Mouse (Mus musculus) cerebellum, adult 9-10 months (tissue): ENCODE results near the gene Rem1.
"Not testable (repeated sequence)": the region's sequence is repeated elsewhere in the genome, so short reads cannot be mapped to it uniquely, and the experiment has no call there.

Experiments
- DNase-seq: peaks from one replicate; pipeline ENCODE4 v3.0.0; 2022

Gene Rem1

DNA sequence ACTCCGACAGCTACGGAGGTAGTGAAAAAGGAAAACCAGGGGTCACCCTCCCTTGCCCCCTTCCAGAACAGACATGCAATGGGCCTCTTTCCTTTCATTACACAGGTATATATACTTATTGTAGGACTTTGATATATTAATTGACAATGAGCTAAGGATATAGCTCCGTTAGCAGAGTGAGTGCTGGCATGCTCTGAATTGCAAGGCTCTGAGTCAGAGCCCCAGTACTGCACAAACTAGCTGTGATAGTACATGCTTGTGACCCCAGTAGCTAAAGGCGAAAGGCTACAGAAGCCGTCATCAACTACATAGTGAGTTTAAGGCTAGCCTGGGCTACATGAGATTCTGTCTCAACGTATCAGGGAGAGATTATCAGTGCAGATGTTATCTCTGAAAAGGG lies 3.2 kb downstream of the Rem1 start:
- no peak for DNase-seq

DNA sequence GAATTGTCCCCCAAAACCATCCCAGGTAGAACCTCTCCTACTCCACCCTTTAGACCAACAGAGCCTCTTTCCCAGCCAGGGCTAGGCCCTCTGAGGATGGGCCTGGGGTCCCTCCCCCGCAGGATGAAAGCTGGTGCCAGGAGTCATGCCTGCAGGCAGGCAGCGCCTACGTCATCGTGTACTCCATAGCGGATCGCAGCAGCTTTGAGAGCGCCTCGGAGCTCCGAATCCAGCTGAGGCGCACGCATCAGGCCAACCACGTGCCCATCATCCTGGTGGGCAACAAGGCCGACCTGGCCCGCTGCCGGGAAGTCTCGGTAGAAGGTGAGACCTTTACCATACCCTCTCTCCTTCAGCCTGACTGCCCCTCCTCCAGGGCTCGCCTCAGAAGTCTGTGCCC lies 6.6 kb downstream of the Rem1 start:
- DNase-seq: no peak

DNA sequence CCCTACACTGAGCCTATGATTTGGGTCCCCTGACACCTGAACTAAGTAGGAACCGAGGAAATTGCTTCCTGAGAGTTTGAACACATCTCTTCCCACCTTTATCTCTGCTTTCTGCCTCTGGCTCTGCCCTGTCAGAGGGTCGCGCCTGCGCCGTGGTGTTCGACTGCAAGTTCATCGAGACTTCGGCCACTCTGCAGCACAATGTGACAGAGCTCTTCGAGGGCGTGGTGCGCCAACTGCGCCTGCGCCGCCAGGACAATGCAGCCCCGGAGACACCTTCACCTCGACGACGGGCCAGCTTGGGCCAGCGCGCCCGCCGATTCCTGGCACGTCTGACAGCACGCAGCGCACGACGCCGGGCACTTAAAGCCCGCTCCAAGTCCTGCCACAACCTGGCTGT lies 7.6 kb downstream of the Rem1 start:
- no peak for DNase-seq

DNA sequence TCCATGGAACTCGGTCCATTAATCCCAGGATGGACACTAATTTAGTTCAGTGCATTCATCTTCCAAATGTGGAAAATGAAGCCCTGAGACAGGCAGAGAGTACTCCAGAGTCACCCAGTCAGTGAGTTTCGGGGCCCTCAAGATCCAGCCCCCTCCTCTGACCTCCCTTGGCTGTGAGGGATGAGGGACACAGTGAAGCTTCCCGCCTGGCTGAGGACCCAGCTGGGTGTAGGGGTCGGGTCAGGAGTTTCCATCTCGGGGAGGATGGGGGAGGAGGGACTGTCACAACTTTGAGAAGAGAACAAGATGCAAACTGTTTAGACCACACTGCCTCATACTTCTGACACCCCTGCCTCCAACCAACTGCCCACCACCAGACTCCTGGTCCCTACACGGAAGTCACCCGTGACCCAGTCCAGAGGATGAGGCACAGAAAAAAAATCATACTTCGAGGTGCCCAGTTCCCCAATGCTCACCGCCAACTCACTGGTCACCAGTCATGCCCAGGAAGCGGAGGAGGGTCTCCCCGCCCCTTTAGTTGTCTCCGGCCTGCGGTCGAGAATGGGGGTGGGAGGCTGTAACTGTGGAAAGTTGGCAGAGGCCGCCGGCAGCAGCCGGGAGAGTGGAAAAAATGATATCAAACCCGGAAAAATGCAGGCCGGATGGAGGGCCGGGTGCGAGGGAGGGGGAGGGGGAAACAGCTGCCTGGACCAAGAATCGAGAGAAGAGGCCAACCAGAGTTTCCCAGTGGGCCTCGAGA lies 9.7 kb downstream of the Rem1 start:
- DNase-seq: no peak

DNA sequence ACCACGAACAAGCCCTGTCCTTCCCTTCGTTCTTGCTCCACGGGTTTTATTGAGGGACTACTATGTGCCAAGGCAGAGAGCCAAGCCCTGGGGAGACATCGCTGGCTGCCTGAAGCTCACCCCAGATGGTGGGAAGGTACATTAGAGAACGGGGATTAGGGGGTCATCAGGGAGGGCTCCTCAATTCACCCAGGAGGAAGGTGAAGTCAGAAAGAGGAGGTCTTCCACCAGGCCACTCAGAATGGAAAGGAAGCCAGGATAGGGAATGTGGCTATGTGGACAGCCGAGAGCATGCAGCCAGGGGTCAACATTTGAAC lies 10.2 kb downstream of the Rem1 start:
- no peak for DNase-seq

DNA sequence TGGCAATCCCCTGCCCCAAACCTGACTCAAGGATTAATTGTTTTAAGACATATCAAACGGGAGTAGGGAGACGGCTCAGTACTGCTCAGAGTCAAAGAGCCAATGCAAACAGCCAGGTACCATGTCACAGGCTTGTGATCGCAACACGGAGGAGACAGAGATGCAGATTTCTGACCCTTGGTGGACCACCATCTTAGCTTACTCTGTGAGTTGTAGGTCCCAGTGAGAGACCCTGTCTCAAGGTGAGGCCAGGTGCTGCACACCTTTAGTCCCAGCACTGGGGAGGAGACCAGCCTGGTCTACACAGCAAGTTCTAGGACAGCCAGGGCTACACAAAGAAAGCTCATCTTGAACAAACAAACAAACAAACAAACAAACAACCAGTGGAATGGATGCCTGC lies 10.6 kb downstream of the Rem1 start:
- DNase-seq: no peak

DNA sequence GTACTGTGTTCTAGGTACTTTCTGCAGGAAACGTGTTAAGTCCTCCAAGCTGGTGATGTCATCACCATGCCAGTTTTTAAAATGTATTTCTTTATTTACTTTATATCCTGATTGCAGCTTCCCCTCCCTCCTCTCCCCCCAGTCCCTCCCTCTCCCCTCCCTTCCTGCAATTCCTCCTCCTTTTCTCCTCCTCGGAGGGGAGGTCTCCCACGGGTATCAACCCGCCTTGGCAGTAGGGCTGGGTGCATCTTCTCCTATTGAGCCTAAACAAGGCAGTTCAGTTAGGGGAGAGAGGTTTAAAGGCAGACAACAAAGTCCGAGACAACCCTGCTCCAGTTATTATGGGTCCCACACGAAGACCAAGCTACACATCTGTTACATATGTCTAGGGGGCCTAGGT lies 12.1 kb downstream of the Rem1 start:
- no peak for DNase-seq

DNA sequence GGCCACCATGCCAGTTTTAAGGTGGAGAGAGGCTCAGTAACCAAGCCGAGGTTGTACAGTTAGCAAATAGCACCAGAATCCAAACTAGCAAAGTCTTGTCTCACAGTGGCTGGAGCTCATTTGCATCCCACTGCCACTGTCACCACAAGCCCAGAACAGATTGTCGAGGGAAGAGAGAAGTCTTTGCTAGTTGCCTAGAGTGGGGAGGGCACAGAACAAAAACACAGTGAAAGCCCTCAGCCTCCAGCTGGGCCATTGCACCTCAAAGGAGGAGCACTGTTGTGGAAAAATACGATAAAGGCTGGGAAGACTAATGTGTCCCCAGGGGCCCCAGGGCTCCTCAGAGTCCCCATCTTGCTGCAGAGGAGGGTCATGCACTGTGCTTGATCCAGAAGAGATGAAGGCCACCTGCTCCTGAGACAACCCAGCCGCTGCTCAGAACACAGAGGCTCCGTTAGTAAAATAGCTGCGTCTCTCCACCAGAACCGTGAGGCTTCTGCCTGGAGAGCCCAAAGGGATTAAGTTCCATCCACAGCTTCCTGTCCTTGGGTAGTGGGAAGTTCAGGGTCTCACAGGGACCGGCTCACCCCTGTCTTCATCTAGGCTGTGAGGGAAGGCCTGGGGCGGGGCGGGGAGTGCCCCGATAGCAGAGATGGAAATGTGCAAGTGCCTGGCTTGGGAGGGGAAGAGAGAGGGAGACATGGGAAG lies 12.8 kb downstream of the Rem1 start:
- DNase-seq: no peak

DNA sequence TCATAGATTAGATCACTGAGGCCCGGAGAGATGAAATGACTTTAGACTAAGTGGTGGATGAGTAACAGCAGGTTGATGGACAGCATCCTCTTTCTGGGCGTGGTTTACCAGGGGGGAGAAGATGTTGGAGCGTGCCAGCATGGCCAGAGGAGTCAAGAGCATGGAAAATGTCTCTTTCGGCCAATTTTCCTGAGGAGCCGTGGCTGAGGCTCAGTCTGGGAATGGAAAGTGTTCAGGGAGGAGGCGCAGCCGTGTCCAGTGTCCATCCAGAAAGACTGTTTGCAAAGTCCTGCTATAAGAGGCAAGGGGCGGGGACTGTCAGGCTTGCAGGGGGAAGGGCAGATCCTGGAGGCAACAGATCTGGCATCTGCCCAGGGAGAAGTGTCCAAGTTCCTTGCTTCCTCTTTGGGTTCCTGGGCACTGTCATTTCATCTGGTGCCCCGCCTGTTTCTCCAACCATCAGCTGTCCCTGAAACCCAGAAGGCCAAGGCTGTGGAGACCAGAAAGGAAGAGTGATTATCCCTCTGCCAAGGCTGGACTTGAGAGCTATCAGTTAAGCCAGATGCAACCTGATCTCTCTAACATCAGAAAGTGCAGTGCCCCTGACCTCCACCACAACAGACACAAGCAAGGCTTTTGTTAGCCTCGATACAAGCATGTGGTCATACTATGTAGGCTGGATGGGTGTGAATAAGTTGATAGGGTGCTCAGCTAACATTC lies 26.3 kb downstream of the Rem1 start:
- DNase-seq: no peak

DNA sequence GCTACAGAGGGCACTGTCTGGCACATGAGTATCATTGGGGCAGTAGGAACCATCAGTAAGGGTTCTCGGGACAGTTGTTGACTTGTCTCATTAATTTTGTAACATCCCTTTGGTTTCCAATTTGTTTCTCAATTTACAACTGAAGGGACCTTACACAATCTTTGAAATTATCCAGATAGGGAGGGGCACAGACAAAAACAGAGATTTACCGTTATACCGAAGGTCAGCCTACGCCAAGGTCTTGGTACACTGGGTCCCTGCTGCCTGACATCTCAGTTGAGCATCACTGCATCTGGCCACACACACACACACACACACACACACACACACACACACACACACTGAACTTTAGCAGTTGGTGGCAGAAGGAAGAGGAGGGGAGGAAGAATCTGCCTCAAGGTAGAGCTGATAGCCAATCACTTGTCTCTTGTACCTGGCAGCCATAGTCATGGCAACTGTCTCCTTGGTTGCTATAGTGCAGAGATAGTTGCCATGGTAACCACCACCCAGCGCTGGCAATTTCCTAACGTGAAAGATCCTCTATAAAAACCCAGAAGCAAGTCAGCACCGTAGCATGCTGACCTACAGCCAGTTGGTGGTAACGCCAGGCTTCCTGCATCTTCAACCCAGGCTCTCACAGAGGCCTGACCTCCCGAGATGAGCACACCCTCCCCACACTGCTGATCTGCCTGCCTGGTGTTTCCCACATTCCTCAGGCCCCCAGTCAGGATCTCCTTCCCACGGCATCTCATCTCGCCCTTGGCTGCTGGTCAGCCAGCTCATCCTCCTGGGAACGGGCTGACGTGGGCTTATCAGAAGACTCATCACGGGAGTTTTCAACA lies 27.3 kb downstream of the Rem1 start:
- peak; percentile 4 for DNase-seq

DNA sequence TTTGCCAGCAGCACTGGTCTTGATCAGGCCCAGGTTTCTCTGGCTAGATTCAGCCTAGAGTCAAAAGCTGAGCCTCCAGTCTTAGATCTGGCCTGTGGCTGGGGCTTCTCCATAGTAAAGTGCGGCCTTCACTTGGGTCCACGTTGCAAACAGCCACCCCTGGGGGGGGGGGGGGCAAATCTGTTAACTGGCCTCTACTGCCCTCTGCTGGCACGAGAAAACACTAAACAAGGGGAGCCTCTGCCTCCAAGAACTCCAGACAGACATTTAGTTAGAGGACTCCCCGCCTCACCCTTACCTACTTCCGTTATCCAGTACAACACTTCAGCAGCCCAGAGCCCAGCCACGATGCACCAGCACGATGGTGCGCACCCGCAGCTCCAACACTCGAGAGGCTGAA lies 30.6 kb downstream of the Rem1 start:
- no peak for DNase-seq

DNA sequence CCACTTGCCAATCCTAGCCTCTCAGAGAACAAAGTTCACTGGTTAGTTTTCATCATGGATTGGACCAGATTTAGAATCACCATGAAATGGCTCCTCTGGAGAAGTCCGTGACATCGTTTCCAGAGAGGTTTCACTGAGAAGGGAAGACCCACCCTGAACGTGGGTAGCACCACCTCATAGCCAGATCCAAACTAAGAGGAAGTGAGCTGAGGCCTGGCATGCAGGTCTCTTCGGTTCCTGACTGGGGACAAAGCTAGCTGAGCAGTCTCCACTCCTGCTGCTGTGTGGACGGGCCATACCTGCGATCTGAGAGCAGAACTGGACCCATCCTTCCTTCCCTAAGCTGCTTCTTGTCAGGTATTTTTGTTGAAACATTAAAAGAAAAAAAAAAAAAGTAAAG lies 34.4 kb downstream of the Rem1 start:
- DNase-seq: no peak

DNA sequence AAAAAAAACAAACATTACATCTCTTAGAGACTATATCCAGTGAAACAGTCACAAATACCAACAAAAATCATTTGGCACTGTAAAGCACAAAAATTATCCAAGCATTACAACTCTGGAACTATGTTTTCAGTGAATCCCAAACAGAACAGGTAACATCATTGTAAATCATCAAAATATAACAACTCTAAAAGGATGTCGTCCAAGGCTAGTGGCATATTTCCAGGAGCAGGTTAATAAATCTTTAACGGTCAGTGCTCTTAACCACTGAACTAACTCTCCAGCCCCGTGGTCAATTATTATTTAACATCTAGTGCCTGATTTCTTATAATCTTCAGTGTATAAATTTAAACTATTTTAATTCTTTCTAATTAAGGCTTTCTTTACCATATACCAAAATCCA lies 39.4 kb downstream of the Rem1 start:
- DNase-seq: not testable (repeated sequence)

DNA sequence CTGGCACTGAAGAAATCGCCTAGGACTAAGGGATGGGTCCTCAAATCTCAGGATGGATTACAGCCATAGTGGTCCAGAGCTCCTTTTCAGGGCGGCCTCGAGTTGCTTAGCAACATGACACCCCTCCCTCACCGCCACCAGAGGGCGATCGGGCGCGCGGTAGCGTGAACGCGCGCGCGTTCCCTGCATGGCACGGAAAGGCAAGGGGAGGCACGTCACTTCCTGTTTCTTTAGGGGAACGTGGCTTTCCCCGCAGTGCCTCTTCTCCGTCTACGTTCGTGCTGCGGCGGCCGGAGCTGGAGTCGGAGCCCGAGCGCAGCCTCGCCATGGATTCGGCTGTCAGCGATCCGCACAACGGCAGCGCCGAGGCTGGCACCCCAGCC lies 42.5 kb downstream of the Rem1 start, which contains the start of gene H13:
Gene H13 (plus strand): TSS at position 206 of the 383 bp plus-strand sequence.
- peak; percentile 92 for DNase-seq

DNA sequence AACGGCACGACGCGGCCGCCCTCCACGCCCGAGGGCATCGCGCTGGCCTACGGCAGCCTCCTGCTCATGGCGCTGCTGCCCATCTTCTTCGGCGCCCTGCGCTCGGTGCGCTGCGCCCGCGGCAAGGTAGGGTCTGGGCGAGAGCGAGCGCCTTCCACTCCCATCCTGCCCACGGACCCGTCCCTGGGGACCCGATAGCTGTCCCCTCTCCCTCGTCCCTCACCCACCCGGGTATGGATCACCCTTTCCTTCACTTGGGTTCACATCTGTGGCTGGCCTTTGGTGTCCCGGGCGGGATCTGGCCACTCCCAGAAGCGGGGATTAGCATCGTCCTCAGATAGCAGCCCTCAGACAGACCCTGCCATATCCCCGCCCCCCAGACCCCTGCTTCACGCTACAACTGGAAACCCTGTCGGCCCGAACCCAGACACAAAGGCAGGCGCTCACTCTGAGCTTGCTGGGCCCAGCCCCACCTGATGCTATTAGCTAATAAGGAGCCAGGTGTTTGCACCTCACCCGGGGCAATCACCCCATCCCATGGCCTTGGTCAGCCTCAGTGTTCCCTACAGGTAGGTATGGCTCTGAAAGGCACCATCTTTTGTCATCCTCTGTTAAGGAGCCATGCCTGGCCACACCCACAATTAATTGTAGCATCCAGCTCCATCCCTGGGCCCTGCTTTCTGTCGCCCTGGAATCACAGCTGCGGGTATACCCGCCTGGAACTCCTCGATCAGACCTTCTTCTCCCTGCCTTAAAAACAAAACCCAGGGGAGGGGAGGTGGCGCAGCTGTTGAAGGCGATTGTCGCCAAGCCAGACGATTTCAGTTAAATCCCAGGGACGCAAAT lies 43.1 kb downstream of the Rem1 start:
- peak; percentile 41 for DNase-seq

DNA sequence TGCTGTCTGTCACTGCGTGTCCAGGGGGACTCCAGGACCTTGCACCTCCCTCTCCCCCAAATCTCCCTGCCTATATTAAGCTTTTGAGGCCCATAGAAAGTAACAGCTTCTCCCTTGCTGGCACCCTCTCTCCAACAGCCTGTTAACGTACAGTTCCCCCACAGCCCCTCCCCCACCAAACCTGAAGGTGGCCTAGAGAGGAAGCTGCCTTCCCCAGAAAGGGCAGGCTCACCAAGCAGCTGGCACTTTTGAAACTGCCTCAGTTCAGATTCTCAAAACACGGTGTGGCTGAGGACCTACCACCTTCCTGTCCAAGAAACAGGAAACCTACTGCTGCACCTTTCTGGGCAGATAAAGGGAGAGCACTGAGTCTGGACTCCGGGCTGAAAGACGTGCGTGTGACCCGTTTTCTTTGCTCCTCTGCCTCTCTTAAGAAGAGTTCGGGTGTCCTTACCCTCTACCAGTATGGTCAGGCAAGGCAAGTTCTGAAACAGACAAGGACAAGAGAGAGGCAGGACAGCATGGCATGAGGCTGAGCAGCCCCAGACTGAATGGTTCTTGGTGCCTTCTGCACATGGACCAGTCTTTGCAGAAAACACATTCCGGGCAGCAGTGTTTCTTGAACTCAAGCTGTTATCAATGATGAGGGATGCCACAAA lies 44.4 kb downstream of the Rem1 start:
- peak; percentile 37 for DNase-seq

DNA sequence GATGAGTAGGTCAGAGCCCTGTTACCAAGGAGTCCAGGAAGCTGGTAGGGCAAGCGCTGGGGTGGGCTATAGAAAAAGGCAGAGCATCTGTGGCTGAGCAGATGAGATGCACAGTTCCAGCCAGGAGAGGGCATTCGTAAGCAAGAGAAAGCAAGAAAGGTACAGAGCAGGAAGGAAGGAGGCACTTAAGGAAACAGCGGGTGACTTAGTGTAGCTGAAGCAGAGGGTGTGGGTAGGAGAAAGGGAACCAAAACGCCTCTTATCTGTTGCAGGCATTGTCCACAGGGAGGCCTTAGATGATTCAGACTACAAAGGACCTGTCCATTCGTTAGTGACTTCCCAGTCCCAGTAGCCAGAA lies 44.9 kb downstream of the Rem1 start:
- DNase-seq: peak; percentile 56

DNA sequence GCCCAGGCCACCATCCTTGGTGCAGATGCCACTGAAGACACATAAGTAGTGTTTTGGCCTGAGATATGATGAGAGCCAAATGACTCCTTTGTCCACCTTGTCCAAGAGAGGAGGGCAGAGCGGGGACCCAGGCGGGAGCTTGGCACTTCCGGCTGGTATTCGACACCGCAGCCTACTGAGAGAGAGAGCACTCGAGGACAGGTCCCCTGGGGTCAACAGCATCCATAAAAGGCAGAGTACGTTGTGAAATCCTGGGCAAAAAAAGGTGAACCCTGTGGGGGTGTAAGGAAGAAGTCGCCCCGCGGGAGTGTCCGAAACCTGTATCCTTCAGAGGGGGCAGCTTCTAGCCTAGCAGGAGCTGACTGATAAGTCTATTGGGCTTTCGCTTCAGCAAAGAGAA lies 45.4 kb downstream of the Rem1 start:
- peak; percentile 37 for DNase-seq

DNA sequence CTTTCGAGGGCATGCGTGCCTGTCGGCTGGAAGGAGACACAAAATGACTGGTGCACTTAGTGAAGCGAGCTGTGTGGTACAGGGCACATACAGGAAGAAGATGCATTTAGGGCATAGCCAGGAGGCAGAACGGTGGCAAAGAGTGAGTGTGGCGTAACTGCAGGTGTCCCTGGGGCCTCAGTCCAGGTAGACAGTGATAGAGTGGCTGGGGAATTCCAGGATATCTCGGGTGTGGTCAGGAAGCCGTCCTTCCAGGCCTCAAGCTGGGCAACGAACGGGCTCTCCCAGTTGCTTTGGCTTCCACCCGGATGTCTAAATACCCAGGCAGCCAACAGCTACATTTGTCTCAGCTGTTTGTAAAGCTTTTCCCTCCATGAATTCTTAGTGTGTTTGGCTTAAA lies 47.4 kb downstream of the Rem1 start:
- no peak for DNase-seq

DNA sequence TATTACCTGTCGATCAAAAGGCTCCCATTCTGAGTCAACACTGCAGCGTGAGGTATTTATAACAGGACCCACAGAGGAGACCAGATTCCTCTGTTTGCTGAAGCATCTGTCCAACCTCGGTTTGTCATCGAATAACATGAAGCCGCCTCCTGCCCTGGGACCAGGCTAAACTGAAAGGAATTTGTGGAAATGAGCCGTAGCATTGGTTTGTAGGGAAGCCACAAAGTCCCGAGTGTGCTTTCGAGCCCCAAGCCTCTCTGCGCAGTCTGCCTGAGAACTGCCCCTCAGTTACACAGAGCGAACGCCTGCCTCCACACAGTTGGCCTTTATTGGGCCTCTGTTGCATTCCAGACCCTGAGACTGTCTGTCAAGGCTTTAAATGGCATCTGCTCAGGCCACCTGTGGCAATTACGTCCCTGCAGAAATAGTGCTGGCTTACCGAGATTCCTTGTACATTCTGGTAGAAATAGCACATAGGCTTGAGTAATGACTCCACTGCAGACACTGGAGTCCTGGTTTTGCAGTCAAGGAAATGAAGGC lies 48.6 kb downstream of the Rem1 start:
- peak; percentile 6 for DNase-seq

DNA sequence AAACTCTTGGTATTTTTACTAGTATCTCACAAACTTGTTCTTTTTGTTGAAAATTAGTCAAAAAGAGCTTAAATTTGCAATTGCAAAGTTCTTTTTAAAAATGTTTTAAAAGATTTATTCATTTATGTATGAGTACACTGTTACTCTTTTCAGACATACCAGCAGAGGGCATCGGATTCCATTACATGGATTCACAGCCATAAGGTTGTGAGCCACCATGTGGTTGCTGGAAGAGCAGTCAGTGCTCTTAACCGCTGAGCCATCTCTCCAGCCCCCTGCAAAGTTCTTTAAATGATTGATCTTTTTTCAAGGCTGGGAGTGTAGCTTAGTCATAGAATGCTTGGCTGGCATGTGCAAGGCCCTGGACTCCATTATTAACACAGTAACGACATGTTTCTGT lies 51.6 kb downstream of the Rem1 start:
- DNase-seq: peak; percentile 42

DNA sequence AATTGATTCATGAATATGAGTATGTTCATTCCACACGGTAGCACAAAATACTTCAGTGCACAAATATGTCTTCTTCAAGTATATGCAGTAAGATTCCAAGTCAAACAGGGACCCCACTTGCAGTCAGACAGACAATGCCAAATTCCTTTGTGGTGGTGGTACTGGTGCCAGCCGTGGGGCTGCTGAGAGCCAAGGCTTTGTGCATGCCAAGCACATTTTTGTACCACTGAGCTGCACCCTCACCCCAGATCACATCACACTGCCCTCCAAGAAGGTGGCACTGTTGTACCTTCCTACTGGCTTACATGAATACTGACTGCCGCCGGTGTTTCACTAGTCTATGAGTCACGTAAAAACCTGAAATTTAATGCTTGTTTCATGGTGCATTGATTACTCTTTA lies 52.2 kb downstream of the Rem1 start:
- DNase-seq: peak; percentile 8
